Mouse (Mus musculus): Measurements from ENCODE around the gene Zp2.
A peak's percentile ranks its signal among the peaks of the same experiment; 100 is the strongest.

Zp2 gene

GRCm38 (mm10) chr7:120145191-120145590, at the start of gene Zp2:
Gene Zp2 (minus strand): TSS chr7:120145291.
- DNase-seq (ENCODE audit: low spot score in 2 of 2), result no peak

GRCm38 (mm10) chr7:120192816-120193215, 47.7 kb upstream of the Zp2 start:
- no peak for DNase-seq (ENCODE audit: low spot score in 2 of 2)

- DNase-seq (ENCODE audit: low spot score in 2 of 2), result no peak
Measured at GRCm38 (mm10) chr7:120192207-120192606, 47.1 kb upstream of the Zp2 start.

GRCm38 (mm10) chr7:120190150-120190665, 45.1 kb upstream of the Zp2 start:
- DNase-seq (ENCODE audit: low spot score in 2 of 2), result no peak

- no peak for DNase-seq (ENCODE audit: low spot score in 2 of 2)
Measured at GRCm38 (mm10) chr7:120189369-120190149, 44.5 kb upstream of the Zp2 start.

- DNase-seq (ENCODE audit: low spot score in 2 of 2), result no peak
Measured at GRCm38 (mm10) chr7:120188946-120189345, 43.9 kb upstream of the Zp2 start.

GRCm38 (mm10) chr7:120182891-120183290, 37.8 kb upstream of the Zp2 start:
- DNase-seq (ENCODE audit: low spot score in 2 of 2), result no peak

DNA sequence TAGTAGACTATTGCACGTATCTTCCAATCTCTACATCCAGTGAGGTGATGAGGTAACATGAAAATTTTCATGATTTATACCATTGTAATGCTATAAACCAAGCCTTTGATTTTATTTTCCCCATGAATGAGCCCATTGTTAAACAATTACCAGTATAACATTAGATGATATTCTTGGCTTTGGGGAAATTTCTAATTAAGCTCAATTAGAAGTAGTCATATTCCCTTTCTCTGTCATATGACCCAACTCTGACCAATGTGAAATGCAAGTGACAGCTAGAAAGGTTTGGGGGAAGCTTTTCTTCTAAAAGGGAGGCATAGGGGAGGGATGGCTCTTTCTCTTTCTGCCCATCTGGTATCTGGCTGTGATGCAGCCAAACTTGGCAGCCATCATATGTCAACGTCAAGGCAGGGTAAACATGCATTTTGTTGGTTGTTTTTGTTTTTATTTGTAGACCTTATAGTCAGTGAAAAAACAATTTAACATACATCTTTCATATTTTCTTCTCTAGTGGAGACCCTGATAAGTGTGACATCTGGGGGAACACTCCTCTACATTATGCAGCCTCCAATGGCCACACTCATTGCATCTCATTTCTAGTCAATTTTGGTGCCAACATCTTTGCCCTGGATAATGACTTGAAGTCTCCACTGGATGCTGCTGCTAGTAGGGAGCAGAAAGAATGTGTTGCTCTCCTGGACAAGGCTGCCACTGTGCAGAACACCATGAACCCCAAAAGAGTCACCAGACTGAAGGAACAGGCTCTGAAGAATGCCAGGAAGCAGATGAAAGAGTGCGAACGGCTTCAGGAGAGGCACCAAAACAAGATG, 36.5 kb upstream of the Zp2 start:
- DNase-seq (ENCODE audit: low spot score in 2 of 2), result no peak

- no peak for DNase-seq (ENCODE audit: low spot score in 2 of 2)
Measured at GRCm38 (mm10) chr7:120180547-120180946, 35.5 kb upstream of the Zp2 start.

GRCm38 (mm10) chr7:120178935-120179334, 33.8 kb upstream of the Zp2 start:
- DNase-seq (ENCODE audit: low spot score in 2 of 2), result no peak

DNA sequence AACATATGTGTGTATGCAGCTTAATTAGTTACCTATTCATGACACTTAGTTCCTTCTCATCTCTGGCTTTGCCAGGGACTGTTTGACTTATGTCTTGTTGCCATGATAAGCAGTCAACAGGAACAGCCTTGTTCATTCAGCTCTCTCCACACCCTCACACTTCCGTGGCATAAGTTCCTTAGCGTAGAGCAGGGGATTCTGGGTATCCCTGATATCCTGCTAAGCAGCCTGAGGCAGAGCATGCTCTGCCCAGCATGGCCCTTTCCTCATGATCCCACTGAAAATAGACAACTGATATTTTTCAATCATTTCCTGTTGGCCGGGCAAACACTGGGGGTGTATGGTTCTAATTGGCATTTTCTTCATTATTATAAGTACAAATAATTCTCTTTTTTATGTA, 32.5 kb upstream of the Zp2 start:
- DNase-seq (ENCODE audit: low spot score in 2 of 2), result no peak

GRCm38 (mm10) chr7:120174723-120175504, 29.8 kb upstream of the Zp2 start:
- no peak for DNase-seq (ENCODE audit: low spot score in 2 of 2)

GRCm38 (mm10) chr7:120173603-120174244, 28.6 kb upstream of the Zp2 start, which contains the start of gene Anks4b:
Gene Anks4b (plus strand): TSS chr7:120173858.
- DNase-seq (ENCODE audit: low spot score in 2 of 2), result no peak

- no peak for DNase-seq (ENCODE audit: low spot score in 2 of 2)
Measured at GRCm38 (mm10) chr7:120172188-120172700, 27.2 kb upstream of the Zp2 start.

GRCm38 (mm10) chr7:120163581-120164251, 18.6 kb upstream of the Zp2 start:
- DNase-seq (ENCODE audit: low spot score in 2 of 2), result no peak

- DNase-seq (ENCODE audit: low spot score in 2 of 2), result no peak
Measured at GRCm38 (mm10) chr7:120158121-120158613, 13.1 kb upstream of the Zp2 start.

GRCm38 (mm10) chr7:120157575-120158061, 12.5 kb upstream of the Zp2 start:
- no peak for DNase-seq (ENCODE audit: low spot score in 2 of 2)

DNA sequence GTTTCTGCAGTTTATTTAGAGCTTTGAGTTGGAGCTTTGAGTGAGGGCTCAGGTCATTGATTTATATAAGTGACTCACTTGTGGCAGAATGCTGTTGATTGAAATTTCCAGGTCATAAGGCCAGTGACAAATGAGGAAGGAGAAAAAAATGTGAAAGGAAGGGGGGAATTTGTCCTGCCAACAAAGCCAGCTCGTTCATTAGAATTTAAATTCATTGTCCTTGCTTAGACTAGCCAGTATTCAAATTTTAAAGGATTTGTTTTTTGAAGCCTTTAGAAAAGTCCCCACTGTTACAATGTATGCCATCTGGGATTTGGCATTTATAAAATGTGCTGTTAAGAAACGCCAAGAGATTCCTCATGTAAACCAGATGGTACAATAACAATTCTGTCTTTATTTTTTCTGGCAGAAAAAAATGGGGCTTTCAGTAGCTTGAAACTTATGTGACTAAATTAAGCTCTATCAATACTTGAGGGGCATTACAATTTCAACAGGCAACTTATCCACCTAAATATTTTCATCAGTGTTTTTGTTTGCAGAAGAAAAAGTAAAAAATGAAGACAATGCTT, 11.8 kb upstream of the Zp2 start:
- peak in 1 of 2 experiments; percentile 18 for DNase-seq (ENCODE audit: low spot score in 2 of 2)

- DNase-seq (ENCODE audit: low spot score in 2 of 2), result no peak
Measured at GRCm38 (mm10) chr7:120150898-120151297, 5.8 kb upstream of the Zp2 start.

DNA sequence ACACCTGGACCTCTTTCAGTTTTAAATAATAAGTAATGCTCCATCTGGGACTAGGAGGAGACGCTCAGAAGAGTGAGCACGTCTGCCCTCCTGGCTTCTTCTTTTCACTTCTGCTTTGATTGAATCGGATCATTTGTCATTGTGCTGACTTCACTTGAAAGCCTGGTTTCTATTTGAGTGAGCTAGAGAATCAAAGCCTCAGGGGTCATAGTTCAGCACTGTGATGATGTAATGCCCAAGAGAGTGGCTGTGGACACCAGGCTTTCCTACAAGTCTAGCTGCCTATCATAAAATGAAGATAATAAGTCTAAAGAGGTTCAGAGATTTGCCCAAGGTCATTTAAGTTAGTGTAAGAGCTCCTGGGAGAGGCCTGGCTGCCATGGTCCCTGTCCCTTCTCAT, 5.2 kb upstream of the Zp2 start:
- DNase-seq (ENCODE audit: low spot score in 2 of 2), result no peak
